Mouse (Mus musculus) spleen, postnatal 0 days (tissue): Measurements from ENCODE around the gene Gm31371. TPM values are rescaled to one million over a fixed set of nuclear protein-coding genes. Genes with fewer than 3 reads are reported as not detected.

Experiments used
- polyA plus RNA-seq: library from polyadenylated mRNA; unstranded; fragments of >200 nt; fragmentation: Nextera tagmentation; extraction: Ambion mirVana; gene quantifications from 2 replicates; pipeline ENCODE4 v1.2.1, GENCODE M21; 2015

Gm31371 gene
- not detected in 2 replicates for polyA plus RNA-seq

GRCm38 (mm10) chr8:19903092-19903491 lies at the start of gene Gm31371:
Gene Gm31371, plus strand, starts transcription at chr8:19903392.

Other genes with a start within 250 kb of the Gm31371 start
- gene 4930467E23Rik, start 173.8 kb upstream of the Gm31371 start, polyA plus RNA-seq, result not detected in 2 replicates